Mouse (Mus musculus) A20 (cell line): ENCODE measurements around the gene Ssbp3.

Experiments used
- DNase-seq: peaks from one replicate; pipeline ENCODE4 v3.0.0-alpha.2; 2011; ENCODE audit warnings: low read depth, low spot score

The Ssbp3 gene

DNA sequence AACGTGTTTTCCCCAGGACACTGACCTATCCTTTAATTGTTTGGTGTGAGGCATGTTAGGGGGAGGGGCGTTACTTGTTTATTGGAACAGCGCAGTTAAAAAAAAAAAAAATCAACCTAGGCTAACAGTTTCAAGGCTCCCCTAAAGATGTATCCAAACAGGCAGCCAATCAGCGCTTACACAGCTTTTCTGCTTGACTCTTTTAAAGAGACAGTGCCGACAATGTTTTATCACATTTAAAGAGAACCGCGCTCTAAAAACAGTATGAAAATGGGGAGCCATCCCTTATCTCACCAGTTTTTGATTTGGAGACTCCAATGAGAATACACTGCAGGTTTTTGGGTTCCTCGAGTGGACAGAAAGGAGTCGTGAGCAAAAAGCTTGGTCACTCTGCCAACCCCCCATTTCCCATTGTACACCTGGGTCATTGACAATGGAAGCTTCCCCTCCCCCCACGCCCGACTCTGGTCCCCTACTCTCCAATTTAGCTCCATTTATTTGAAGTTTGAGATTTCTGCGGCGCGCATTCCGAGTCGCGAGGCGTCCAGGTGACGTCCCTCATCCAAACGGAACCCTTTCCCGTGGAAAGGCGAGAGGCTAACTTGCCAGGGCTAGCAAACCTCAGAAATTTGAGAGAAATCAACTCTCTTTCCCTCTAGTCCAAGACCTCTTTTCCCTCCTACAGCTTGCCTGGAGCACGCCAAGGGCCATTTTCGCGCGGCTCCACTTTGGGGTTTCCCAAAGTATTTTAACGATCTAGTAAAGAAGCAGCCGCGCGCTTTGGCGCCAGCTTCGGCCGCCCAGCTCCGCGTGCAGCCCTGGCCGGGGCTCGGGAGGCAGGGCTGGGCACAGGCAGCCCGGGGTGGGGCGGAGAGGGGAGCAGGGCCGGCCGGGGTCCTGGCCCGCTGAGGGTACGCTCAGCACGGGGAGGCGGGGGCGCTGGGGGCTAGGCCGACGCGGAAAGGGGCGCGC is at the start of gene Ssbp3:
Ssbp3 (plus strand) TSS at position 501 of the 972 bp plus-strand sequence.
- DNase-seq: peak; percentile 90

DNA sequence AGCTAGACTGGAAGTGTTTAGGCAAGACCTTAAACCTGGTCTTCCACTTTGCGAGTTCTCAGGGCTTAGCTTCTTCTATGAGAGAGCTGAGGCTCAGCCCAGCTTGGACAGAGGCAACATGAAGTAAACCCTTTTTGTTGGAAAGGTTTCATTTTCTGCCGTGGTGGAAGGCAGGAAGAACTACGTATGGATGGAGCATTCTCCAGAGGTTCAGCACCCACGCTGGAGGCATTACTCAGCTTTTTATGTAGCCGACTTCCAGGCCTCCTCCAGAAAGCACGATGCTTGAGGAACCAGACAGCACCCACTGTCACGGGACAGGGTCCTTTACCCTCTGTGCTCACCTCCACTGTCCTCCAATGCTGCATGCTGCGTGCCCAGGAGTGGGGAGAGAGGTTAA is 48.6 kb upstream of the Ssbp3 start:
- DNase-seq: no peak

DNA sequence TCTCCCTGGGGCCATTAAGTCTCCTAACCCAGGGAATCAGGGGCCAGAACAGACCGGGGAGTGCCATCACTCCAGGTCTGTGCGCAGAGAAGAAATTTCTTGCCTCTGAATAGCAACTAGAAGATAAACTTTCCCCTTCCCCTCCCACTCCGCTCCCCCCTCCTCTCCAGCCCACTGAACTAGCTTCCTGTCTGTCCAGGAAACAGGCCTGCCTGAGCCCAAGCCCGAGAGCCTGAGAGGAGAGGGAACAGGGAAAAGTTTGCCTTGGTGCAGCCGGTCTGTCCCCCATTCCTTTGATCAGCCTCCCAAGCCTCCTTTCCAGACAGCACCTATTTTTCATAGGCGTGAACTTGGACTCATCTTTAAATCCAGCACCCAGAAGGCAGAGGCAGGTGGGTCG is 48.2 kb upstream of the Ssbp3 start:
- no peak for DNase-seq

DNA sequence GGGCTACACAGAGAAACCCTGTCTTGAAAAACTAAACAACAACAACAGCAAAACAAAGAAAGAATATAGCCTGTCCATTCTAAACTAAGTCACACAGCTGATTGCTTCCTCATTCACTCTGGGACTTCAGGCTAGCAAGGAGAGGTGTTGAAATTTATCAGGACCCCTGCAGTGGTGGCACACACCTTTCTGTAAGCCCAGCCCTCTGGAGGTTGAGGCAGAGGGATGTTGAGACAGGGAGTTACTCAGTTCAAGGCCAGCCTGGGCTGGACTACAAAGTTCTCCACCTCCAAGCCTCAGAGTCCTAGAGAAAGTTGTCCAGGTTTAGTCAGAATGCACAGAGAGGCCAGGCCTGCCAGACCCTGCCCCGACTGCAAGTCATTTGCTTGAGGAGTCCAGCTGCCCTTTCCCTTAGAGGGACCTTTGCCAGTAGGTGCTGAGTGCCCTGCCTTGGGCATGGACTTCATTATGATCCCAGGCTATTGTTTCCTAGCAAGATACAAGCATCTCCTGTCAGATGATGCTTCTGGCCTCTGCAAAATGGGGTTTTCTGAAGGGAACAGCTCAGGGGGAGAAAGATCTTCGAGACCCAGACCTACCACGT is 47.6 kb upstream of the Ssbp3 start:
- no peak for DNase-seq

DNA sequence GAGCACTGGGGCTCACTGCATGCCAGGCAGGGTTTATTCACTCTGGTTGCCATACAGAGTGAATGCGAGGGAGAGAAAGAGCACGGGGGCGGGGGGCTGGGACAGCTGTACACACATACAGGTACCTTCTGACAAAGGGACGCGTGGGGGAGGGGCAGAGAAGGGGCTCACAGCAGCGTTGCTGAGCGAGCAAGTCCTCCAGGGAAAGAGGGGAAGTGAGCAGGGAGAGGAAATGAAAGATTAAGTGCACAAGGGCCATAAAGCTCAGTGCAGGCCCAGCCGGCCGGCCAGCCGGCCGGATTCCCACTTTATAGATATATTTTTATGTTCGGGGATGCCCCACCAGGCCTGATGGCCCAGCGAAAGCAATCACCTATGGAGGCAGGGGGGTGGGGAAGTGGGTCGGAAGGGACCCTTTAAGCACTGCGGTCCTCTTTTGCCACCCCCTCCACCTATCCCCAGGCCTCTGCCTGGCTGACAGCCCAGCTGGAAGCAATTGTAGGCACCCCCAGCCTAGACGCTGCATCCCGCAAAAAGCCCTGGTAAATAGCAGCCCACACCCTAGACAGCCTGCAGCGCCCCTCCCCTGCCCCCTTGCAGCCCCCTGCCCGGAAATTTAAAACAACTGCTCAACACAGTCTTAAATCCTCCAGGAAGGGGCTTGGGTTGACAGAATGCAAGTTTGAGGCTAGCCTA is 44.9 kb upstream of the Ssbp3 start:
- DNase-seq: no peak

DNA sequence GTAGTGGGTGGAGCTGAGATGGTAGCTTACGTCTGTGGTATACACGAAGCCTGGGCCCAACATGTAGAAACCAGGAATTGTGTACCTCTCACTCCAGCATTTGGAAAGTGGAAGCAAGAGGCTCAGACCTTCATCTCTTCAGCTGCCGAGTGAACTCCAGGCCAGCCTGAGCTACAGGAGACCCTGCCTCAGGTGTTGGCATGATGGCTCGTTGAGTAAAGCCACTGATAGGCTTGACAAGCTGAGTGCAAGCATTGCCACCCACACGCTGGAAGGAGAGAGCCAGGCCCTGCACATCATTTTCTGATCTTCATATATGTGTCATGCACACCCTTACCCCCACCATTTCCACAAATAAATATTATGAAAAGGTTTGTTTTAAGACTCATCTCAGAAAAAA is 44.1 kb upstream of the Ssbp3 start:
- no peak for DNase-seq

DNA sequence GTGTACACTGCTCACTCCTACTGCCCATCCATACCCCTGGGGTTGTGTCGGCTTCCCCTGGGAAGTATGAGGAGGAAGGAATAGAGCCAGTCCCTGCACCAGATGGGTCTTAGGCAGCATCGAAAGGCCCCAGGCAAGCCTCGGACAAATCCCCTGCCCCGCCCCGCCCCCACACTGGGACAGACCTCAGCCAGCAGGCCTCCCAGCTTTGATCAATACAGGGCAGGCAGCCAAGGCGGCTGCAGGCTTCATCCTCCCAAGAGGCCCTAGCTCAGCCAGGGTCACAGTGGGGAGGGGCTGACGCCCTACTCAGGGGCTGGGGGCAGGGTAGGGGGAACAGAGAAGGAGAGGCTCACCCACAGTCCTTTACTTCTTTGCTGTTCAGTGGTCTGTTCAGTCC is 43.7 kb upstream of the Ssbp3 start:
- no peak for DNase-seq

DNA sequence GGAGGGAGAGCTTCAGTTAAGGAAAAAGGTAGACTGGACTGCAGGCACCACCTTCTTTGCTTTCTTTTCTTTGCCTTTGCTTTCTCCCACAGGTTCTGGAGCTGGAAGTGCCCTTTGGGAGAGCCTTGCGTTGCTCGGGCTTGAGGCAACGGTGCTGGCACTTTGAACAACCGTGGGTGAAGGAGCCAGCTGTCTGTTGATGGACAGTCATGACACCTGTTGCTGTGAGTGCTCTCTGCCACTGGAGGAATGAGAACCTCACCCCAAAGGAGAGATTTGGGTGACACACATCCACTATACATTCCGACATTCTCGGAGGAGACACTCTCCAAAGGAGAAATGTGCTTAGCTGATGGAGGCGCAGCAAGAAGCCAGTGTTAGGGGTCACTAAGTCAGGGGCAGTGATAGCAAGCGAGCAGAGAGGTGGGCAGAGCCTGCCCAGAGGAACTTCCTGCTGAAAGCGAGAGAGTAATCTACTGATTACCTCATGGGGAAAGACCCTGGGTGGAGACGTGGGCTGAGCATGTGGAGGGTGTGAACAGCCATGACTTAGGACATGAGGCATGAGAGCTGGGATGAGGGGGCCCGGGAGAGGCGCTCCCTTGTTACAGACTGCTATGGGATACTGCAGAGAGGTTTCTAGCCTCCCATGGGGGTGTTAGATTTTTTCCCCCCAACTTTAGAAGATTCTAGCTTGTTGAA is 41.6 kb upstream of the Ssbp3 start:
- DNase-seq: peak; percentile 34

DNA sequence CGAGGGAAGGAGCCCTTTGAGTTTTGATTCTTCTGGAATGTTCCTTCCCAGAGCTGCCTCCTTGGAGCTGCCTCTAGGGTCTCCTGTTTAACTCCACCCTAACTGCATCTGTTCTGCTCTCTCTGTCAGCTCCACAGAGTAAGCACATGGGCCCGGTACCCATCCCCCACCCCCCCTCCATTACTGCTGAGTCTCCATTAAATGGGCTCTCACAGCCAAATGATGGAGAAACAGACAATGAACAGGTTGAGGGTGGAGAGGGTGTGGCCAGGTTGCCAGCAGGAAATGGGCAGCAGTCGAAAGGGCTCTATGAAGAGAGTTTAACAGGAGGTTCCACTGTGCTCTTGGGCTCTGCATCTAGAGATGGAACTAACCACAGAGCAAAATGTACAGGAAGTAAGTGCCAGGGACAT is 41.0 kb upstream of the Ssbp3 start:
- no peak for DNase-seq

DNA sequence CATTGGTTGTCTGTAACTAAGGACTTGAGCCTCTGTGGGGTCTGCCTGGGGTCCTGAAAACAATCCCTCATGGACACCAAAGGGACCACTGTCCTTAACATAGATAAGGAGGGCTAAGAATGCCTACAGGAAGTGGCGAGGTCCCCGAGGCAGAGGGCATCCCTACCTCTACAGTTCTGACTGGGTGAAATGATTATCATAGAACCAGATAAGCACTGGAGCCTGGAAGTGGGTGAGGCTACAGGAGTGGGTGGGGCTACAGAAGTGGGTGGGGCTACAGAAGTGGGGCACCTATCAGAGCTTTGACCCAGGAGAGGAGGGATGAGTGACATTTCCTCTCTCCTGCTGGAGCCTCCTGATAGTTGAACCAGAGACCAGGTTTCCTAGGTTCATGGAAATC is 39.9 kb upstream of the Ssbp3 start:
- DNase-seq: peak; percentile 52

DNA sequence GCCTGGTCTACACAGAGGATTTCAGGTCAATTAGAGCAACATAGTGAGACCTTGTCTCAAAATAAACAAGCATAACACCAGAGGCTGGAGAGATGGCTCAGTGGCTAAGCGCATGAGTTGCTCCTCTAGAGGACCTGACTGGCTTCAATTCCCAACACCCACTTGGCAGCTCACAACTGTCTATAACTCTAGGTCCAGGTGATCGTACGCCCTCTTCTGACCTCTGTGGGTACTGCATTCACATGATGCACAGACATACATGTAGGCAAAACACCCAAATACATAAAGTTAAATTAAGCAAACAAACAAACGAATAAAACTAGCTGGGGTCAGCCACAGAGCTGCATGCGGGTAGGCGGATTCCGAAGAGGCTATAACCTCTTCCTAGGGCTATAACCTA is 36.0 kb upstream of the Ssbp3 start:
- DNase-seq: peak; percentile 30

DNA sequence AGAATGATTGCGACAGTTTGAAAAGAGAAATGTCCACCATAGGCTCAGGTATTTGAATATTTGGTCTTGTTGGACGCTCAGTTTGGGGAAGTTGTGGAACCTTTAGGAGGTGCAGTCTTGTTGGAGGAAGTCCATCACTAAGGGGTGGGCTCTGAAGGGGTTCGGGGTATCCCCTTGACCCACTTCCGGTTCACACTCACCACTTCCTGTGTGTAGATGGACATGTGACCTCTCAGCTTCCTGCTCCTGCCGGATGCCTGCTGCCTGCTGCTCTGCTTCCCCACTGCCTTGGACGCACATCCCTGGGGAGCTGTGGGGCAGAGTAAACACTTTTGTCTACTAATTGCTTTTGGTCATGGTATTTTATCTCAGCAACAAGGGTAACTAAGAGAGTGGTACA is 29.4 kb upstream of the Ssbp3 start:
- peak; percentile 27 for DNase-seq

DNA sequence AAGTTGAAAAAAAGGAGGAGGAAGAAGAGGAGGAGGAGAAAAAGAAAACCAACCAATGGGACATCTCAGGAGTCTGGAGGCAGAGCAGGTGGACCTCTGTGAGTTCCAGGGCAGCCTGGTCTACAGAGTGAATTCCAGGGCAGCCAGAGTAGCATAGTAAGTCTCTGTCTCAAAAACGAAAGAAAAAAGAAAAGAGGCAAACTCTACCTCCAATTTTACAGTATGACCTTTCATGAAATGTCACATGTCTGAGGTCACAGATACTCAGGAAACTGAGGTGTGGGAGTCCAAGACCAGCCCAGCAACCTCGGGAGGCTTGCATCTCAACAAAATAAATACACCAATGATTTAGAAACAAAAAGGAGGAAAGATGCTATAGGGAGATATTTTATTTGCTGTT is 27.4 kb upstream of the Ssbp3 start:
- DNase-seq: no peak

DNA sequence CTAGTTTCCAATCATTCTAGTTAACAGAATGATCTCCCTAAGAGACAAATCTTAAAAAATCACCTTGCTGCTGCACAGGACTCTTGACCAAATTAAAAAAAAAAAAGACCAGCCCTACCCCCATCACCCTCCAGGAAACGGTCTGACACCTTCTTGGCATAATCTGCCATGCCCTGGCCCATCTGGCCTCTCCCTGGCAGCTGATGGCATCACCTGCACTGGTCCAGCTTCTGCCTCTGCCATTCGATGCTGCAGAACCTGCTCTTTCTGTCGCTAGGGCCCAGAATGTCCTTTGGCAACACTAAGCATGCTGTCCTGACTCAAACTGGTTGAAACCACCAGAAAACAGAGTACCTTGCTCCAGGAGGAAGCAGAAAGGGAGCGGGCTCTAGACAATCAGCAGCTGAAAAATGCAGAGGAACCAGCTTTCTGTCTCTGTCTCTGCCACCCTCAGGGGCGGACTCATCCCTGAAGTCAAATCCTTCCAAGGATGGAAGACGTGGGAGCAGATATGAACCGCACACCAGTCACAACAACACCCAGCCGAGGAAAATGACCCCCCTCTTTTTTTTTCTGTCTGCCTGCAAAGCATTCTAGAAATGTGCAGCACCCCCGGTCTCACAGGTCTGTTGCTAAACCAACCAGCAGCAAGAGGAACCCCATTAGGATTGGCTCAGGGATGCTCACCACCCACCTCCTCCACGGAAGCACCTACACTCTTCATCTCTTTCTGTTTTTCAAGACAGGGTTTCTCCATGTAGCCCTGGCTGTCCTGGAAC is 24.0 kb upstream of the Ssbp3 start:
- DNase-seq: no peak

DNA sequence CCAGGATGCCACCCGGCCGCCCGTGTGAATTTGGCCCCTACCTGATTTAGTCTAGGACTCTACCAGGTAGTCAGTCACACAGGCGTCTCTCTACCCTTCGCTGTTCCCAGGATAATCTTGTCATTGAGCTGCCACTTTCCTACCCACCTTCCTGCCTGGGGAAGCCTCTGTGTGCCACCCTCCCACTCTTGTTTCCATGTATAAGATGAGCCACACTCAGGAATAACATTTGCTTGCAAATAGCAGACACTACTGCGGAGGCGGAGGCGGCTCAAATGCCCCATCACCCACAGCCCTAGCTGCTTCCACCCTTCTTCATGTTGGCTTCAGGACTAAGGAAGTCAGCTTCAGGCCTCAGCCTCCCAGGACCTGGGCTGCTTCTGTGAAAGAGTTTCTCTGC is 14.4 kb upstream of the Ssbp3 start:
- no peak for DNase-seq

DNA sequence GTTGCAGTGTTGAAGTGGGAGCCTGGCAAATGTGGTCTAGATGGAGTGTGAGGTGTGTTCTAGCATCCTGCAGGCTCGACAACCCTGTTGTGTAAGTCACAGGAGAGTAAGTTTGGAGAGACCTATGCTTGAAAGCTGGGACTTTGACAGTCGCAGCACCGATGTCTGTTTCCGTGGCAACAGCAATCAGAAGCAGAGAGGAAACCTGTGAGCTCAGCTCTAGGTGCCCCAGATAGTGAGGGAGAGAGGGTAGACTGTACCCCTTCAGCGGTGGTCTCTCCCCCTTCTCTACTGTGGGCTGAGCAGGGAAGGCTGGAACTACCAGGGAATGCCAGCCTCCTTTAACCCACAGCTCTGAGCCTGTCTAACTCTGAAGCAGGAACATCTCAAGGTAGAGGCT is 11.6 kb upstream of the Ssbp3 start:
- no peak for DNase-seq

DNA sequence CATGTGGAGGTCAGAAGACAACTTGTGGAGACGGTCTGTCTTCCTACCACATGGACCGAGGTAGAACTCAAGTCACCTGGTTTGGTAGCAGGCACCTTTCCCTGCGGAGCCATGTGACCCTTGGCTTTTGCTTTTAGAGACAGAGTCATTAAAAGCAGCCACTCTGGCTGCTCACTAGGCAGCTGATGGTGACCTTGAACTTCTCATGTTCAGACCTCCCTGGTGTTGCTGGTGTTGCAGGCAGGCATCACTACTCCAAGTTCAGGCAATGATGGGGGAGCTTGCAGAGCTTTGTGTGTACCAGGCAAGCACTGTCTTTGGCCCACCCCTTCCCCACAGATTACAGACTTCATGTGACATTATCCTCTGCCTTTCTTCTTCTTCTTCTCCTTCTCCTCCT is 11.0 kb upstream of the Ssbp3 start:
- no peak for DNase-seq

DNA sequence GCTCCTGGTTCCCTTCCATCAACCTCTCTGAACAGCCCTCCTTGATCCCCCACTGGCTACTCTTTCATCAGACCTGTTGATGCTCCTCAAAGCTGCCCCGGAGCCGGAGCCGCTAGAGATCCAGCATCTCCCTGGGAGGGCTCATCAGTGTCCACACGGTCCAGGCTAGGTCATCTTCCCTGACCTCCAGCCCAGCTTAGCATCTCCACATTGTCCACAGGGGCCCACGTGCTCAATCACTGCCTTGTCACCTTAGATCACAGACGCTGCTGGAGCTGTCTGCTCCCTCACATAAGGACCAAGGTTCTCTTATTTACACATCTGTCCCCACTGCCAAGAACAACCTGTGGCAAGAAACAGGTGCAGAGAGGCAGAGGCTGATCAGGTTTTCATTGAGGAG is 9.8 kb upstream of the Ssbp3 start:
- no peak for DNase-seq

DNA sequence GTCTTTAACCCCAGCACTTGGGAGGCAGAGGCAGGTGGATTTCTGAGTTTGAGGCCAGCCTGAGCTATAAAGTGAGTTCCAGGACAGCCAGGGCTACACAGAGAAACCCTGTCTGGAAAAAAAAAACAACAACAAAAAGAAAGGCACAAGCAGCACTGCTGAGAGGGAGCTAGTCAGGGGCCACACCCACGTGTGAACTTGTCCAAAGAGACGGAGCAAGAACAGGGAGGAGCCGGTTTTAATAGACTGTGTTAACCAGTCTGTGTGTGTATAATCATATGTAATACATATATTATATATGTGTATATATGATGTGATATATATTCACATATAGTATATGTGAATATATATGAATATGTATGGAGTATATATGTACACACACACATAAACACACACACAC is 8.9 kb upstream of the Ssbp3 start:
- DNase-seq: no peak

DNA sequence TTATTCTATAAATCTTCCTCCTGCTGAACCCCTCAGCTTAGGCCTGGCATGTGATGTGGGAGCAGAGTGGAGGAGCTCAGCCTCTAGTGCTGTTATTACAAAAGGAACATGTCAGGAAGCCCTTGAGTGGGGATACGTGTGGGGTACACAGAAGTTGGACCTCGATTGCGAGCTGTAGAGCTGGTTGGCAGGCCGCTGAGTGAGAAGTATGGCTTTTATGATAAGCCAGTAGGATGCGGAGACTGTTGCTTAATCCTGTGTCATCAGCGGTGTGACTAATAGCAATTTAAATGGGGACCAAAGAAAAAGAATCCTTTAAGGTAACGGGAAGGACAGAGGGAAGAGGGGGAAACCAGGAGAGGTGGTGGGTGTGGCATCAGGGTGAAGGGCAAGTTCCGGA is 8.3 kb upstream of the Ssbp3 start:
- DNase-seq: no peak

DNA sequence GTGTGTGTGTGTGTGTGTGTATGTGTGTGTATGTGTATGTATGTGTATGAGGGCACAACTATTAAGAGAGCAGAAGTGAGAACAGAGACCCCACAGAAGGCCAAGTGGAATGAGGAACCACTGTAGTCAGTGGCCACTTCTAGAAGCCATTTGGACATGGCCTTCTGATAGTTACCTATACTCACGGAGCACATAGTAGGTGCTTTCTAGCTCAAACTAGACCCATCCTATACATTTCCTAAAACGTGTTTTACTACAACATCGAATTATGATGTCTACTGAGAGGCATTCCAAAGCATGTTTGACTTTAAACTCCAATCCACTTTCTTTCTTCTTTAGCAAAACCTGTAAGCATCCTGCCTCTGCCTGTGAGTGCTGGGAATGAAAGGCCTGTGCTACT is 4.6 kb upstream of the Ssbp3 start:
- no peak for DNase-seq
